Mouse (Mus musculus) stomach, postnatal 0 days (tissue): ENCODE measurements at regions not wholly inside any gene's neighbourhood (a gene's known extent, or its start where the extent isn't known, plus 50 kb on each side); places are given as distances from the start of the nearest gene placed in this dataset.

ENCODE experiments used
- CTCF ChIP-seq: IDR thresholded peaks from 2 replicates; pipeline ENCODE4 v1.5.1; 2016; ENCODE audit warnings: antibody characterized with exemption, low read depth, mild to moderate bottlenecking, moderate library complexity
- EP300 ChIP-seq: optimal IDR thresholded peaks from 2 replicates; pipeline ENCODE3; 2016; ENCODE audit warnings: antibody characterized with exemption

- TF ChIP-seq CTCF (no peak), EP300 (no peak)
Measured at GRCm38 (mm10) chr5:53402022-53402421, 63.9 kb upstream of the Rbpj start.
